Mouse (Mus musculus) kidney, adult 2 months (tissue): Measurements from ENCODE around the gene Prr5l.

Experiments
- CTCF ChIP-seq: fragments of 200-500 bp; conservative IDR thresholded peaks from 2 replicates; pipeline ENCODE4 v1.5.1; 2011; ENCODE audit warnings: low read depth, mild to moderate bottlenecking, control low read depth, low read length, moderate library complexity, mixed read lengths; ENCODE audit not compliant: insufficient read depth, insufficient read length
- POLR2A ChIP-seq: fragments of 200-500 bp; IDR thresholded peaks from one replicate; pipeline ENCODE4 v1.6.1; 2011; ENCODE audit warnings: low read depth, low read length, control low read depth

DNA sequence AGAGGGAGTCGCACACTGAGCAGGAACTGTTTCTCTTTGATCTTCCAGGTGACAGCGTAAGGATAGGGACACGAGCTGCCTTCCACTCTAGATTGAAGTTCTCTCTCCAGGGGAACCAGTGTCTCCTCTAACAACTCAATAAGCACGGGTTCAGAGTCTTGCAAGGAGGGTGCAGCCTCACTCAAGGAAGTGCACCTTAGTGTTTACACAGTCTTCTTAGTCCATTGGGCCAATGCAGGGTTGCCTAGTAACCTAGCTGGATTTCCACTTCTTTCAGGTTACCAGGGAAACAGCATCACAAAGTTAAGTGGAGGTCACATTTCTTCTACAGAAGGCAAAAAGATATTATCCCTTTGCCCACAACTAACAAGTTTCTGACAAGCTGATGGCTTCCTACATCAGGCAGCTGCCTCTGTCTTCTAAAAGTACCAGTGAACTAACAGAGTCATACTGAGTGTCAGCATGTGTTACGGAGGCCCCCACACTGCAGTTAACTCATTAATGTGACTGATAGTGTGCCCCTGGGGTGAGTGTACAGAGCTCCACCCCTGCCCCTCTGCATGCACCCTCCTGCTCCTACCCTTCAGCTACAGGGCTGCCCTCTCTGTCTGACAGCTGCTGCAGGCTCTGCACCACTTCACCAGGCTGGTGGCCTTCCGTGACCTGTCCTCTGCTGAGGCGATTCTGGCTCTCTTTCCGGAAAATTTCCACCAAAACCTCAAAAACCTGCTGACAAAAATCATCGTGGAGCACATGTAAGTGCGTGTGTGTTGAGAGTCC, 13.8 kb upstream of the Prr5l start:
- TF ChIP-seq CTCF (no peak), POLR2A (no peak)
